Mouse (Mus musculus): ENCODE data around the gene Dact2. TPM values are rescaled to one million over a fixed set of nuclear protein-coding genes. Genes with fewer than 3 reads are reported as not detected.
A peak's percentile ranks its signal among the peaks of the same experiment; 100 is the strongest.

The Dact2 gene
- polyA plus RNA-seq, 1 experiment from 2014 or later, result 7.8 TPM

DNA sequence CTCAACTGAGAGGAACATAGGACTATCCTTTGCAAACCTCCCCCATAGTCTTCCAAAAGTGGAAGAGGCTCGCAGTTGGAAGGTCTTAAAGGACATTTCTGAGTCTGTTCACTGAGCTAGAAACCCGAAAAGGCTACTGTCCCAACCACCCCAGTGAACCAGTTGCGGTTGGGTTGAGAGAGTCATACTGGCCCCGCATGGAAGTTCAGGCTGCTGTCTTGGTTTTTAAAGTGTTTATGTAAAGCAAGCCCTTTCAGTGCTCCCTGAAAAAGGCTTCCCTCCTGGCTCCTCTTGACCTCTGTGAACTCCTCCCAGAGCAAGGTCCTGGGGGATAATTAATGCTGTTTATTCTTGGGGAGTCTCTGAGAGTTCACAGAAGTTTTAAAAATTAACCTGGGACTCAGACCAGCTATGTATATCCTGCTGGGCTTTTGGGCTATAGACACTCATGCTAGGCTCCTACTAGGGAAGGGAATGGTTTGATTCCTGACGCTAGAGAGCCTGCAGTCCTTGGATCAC lies 33.1 kb downstream of the Dact2 start:
- no peak overlapping the region for H3K4me3 ChIP-seq (ENCODE audit: low read depth, low read length)
- H3K4me1 ChIP-seq (replicated peaks; ENCODE audit: control insufficient read depth, insufficient read depth, low read length), result peaks cover 4% of the 10 kb centered on the region; the same call in 1 of the 2 replicates
- 36% methylated on average over 5 of the region's 5 CpGs for WGBS
- H3K9me3 ChIP-seq (ENCODE audit: control insufficient read depth), result no peaks in the 10 kb centered on the region
- H3K36me3 ChIP-seq (ENCODE audit: control insufficient read depth, insufficient read depth), result no peaks in the 10 kb centered on the region
- H3K27me3 ChIP-seq (replicated peaks; ENCODE audit: control insufficient read depth, insufficient read depth, low read length), result no peaks in the 10 kb centered on the region
- ATAC-seq, result no peak
- H3K27ac ChIP-seq (ENCODE audit: low read depth, low read length), result no peak overlapping the region
- TF ChIP-seq CTCF (IDR thresholded peaks at IDR 0.05; ENCODE audit: low read depth), result no peak
- no peak overlapping the region for H3K4me2 ChIP-seq (replicated peaks; ENCODE audit: low read depth)
- no peak overlapping the region for H3K9ac ChIP-seq (ENCODE audit: low read depth, low read length)

DNA sequence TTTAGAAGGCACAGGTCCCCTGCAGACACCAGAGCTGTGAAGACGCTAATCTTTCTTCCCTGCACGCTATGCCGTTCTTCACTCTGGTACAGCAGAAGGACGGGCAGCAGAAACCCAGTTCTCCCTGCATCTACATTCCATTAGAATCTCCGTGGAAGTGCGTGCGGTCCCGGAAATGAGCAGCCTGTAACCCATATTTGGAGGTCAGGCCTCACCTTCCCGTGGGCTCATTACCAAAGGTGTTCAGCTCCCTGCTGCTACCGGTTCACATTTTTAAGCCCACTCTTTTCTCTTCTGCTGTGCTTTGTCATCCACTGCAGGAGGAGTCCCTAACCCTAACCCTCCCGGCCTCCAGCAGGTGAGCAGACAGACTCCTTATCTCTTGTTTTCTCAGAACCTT lies 34.7 kb downstream of the Dact2 start:
- no peaks in the 10 kb centered on the region for H3K27me3 ChIP-seq (replicated peaks; ENCODE audit: control insufficient read depth, insufficient read depth, low read length)
- ATAC-seq, result no peak
- H3K4me2 ChIP-seq (replicated peaks; ENCODE audit: low read depth), result no peak overlapping the region
- WGBS, result 49% methylated on average over 11 of the region's 11 CpGs
- H3K4me3 ChIP-seq (ENCODE audit: low read depth, low read length), result no peak overlapping the region
- H3K9ac ChIP-seq (ENCODE audit: low read depth, low read length), result no peak overlapping the region
- H3K4me1 ChIP-seq (replicated peaks; ENCODE audit: control insufficient read depth, insufficient read depth, low read length), result peaks cover 4% of the 10 kb centered on the region; the same call in 1 of the 2 replicates
- H3K9me3 ChIP-seq (ENCODE audit: control insufficient read depth), result no peaks in the 10 kb centered on the region
- no peak for TF ChIP-seq CTCF (IDR thresholded peaks at IDR 0.05; ENCODE audit: low read depth)
- no peak overlapping the region for H3K27ac ChIP-seq (ENCODE audit: low read depth, low read length)
- H3K36me3 ChIP-seq (ENCODE audit: control insufficient read depth, insufficient read depth), result no peaks in the 10 kb centered on the region

DNA sequence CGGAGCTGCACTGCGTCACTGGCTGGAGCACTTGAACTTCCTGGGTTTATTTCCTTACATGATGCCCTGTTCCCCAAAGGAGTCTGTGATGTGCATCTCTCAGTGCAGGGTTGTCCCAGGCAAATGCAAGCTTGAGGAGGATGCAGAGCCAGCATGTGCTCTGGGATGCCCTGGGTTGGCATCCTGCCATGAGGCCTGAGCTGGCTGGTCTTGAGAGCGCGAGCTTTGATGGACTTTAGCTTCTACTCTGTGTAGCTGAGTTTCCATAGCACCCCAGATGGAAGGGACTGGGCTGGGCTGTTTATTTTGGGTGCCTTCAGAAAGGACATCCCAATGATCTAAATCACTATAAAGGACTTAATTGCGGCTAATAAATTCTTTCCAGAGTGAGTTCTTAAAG lies 36.5 kb downstream of the Dact2 start:
- Histone ChIP-seq H3K4me3 (ENCODE audit: low read depth, low read length) (no peak overlapping the region), H3K9ac (ENCODE audit: low read depth, low read length) (no peak overlapping the region), H3K9me3 (ENCODE audit: control insufficient read depth) (no peaks in the 10 kb centered on the region), H3K36me3 (ENCODE audit: control insufficient read depth, insufficient read depth) (no peaks in the 10 kb centered on the region), H3K4me2 (replicated peaks; ENCODE audit: low read depth) (no peak overlapping the region), H3K4me1 (replicated peaks; ENCODE audit: control insufficient read depth, insufficient read depth, low read length) (no peaks in the 10 kb centered on the region; the same call in 1 of the 2 replicates), H3K27me3 (replicated peaks; ENCODE audit: control insufficient read depth, insufficient read depth, low read length) (no peaks in the 10 kb centered on the region), H3K27ac (ENCODE audit: low read depth, low read length) (no peak overlapping the region)
- WGBS, result 42% methylated on average over 5 of the region's 5 CpGs
- TF ChIP-seq CTCF (IDR thresholded peaks at IDR 0.05; ENCODE audit: low read depth), result no peak
- ATAC-seq, result peak; percentile 52

DNA sequence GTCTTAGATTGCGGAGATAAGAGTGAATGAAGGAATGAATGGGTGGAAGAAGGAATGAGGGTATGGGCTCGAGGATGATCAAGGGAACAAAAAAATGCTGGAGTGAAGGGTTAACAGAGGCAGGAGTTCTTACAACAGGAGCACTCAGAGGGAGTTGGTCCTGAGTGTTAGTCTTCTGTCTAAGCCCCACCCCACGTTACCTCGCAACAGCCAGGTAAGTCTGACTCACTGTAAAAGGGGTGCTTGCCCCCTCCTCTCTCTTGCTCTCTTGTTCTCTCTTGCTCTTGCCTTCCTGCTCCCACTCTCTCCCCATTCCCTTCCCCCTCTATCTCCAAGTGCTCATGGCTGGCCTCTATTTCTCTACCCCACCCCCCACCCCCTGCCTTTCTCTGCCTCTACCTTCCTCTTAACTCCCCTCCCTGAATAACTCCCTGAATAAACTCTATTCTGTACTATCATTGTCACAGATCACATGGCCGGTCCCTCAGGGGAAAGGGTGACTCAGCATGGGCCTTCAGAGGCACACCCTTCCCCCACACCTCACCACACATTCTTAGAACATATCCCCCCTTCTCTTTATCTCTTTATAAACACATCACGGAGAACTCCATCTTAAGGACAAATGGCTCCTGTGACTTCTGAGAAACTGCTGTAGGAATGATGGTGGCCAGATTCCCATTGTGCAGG lies 37.2 kb downstream of the Dact2 start:
- Histone ChIP-seq H3K4me1 (replicated peaks; ENCODE audit: control insufficient read depth, insufficient read depth, low read length) (no peaks in the 10 kb centered on the region; the same call in 1 of the 2 replicates), H3K9ac (ENCODE audit: low read depth, low read length) (no peak overlapping the region), H3K4me2 (replicated peaks; ENCODE audit: low read depth) (no peak overlapping the region), H3K9me3 (ENCODE audit: control insufficient read depth) (no peaks in the 10 kb centered on the region), H3K36me3 (ENCODE audit: control insufficient read depth, insufficient read depth) (no peaks in the 10 kb centered on the region), H3K27me3 (replicated peaks; ENCODE audit: control insufficient read depth, insufficient read depth, low read length) (no peaks in the 10 kb centered on the region), H3K4me3 (ENCODE audit: low read depth, low read length) (no peak overlapping the region), H3K27ac (ENCODE audit: low read depth, low read length) (no peak overlapping the region)
- WGBS, result 48% methylated on average over 6 of the region's 6 CpGs
- ATAC-seq, result no peak
- no peak for TF ChIP-seq CTCF (IDR thresholded peaks at IDR 0.05; ENCODE audit: low read depth)

DNA sequence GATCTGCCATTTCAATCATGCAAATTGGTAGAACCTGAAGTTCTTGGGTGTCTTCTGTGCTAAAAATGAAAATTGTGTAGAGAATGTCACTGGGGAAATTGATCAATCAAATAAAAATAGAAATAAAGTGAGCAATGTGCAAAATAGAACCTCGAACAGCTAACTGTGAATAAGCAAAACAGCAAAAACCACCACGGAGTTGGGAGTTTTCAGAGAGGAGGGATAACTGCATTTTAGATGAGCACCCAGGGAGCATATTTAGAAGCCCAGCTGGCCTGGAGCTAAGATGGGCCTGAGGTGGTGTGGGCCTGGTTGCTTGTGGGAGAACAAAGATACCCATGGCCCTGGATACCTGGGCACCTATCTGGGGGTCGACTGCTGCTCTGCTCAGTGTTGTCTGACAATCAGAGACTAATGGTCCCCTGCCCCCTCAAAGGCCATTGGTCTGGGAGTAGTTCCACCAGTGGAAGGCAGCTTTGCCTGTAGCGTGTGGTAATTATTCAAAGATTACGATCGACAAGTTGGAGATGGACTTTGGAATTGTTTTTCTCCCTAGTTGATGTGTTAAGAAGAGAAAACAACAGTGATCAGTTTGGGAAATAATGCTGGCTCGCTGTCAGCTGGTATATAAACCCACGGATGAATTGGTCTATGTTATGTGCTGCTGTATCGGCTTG lies 38.0 kb downstream of the Dact2 start:
- WGBS, result 52% methylated on average over 9 of the region's 9 CpGs
- H3K36me3 ChIP-seq (ENCODE audit: control insufficient read depth, insufficient read depth), result no peaks in the 10 kb centered on the region
- no peak overlapping the region for H3K4me2 ChIP-seq (replicated peaks; ENCODE audit: low read depth)
- H3K27me3 ChIP-seq (replicated peaks; ENCODE audit: control insufficient read depth, insufficient read depth, low read length), result no peaks in the 10 kb centered on the region
- H3K9ac ChIP-seq (ENCODE audit: low read depth, low read length), result no peak overlapping the region
- H3K4me1 ChIP-seq (replicated peaks; ENCODE audit: control insufficient read depth, insufficient read depth, low read length), result no peaks in the 10 kb centered on the region; the same call in 1 of the 2 replicates
- H3K27ac ChIP-seq (ENCODE audit: low read depth, low read length), result no peak overlapping the region
- H3K9me3 ChIP-seq (ENCODE audit: control insufficient read depth), result no peaks in the 10 kb centered on the region
- no peak overlapping the region for H3K4me3 ChIP-seq (ENCODE audit: low read depth, low read length)
- ATAC-seq, result peak; percentile 15; the same call in 1 of the 2 replicates
- TF ChIP-seq CTCF (IDR thresholded peaks at IDR 0.05; ENCODE audit: low read depth), result no peak

DNA sequence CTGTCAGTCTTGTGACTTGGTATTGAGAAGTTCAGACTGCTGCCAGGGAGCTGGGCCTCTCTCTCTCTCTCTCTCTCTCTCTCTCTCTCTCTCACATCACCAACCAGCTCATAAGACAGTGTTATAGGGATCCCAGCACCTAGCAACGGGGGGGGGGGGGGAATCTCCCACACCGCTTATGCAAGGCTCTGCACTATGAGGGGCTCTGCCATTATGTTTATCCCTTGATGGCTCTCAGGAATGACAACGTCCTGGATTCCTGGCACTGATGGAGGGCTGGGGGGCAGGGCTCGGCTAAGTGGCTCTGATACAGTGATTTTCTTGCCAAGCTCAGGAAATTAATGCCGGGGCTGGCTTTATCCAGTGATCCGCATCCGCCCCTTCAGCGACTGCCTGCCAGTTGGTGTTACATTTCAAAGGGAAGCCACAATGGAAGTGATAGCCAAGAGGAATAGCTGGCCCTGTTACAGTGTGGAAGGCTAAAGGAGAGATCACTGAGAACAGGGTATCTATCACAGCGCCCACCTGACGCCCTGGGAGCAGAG lies 38.7 kb downstream of the Dact2 start:
- Histone ChIP-seq H3K4me3 (ENCODE audit: low read depth, low read length) (no peak overlapping the region), H3K4me1 (replicated peaks; ENCODE audit: control insufficient read depth, insufficient read depth, low read length) (no peaks in the 10 kb centered on the region; the same call in 1 of the 2 replicates), H3K27me3 (replicated peaks; ENCODE audit: control insufficient read depth, insufficient read depth, low read length) (no peaks in the 10 kb centered on the region), H3K9ac (ENCODE audit: low read depth, low read length) (no peak overlapping the region), H3K4me2 (replicated peaks; ENCODE audit: low read depth) (no peak overlapping the region), H3K27ac (ENCODE audit: low read depth, low read length) (no peak overlapping the region), H3K9me3 (ENCODE audit: control insufficient read depth) (no peaks in the 10 kb centered on the region), H3K36me3 (ENCODE audit: control insufficient read depth, insufficient read depth) (no peaks in the 10 kb centered on the region)
- TF ChIP-seq CTCF (IDR thresholded peaks at IDR 0.05; ENCODE audit: low read depth), result no peak
- ATAC-seq, result no peak
- 44% methylated on average over 10 of the region's 10 CpGs for WGBS
